Mouse (Mus musculus) liver, embryonic 13.5 days (tissue): Measurements from ENCODE around the gene Aspdh. TPM values are rescaled to one million over a fixed set of nuclear protein-coding genes. Genes with fewer than 3 reads are reported as not detected.

ENCODE experiments used
- ATAC-seq: fragments of 200-750 bp; cut with Nextera tagmentation; 2 replicates; pipeline ENCODE4 v1.8.0; 2017; ENCODE audit warnings: low read depth, mild to moderate bottlenecking, moderate number of reproducible peaks, moderate library complexity
- DNase-seq: peaks from one replicate; pipeline ENCODE4 v3.0.0; 2022
- H3K27ac ChIP-seq: fragments of 300-500 bp; sonication (generic); 2 replicates; pipeline ENCODE4 v1.5.1; 2015; ENCODE audit warnings: moderate library complexity, mild to moderate bottlenecking, inconsistent platforms
- H3K27me3 ChIP-seq: fragments of 300-500 bp; sonication (generic); 2 replicates; pipeline ENCODE4 v1.6.1; 2015; ENCODE audit warnings: mild to moderate bottlenecking, inconsistent platforms
- H3K36me3 ChIP-seq: fragments of 300-500 bp; sonication (generic); 2 replicates; pipeline ENCODE4 v1.6.1; 2015; ENCODE audit warnings: mild to moderate bottlenecking, inconsistent platforms
- H3K4me1 ChIP-seq: fragments of 300-500 bp; sonication (generic); replicated peaks from 2 replicates; pipeline ENCODE4 v1.6.1; 2015; ENCODE audit warnings: inconsistent platforms
- H3K4me2 ChIP-seq: fragments of 300-500 bp; sonication (generic); 2 replicates; pipeline ENCODE4 v1.6.1; 2015; ENCODE audit warnings: inconsistent platforms, mild to moderate bottlenecking, moderate library complexity
- H3K4me3 ChIP-seq: fragments of 300-500 bp; sonication (generic); replicated peaks from 2 replicates; pipeline ENCODE4 v1.5.1; 2015; ENCODE audit warnings: mild to moderate bottlenecking, inconsistent platforms
- H3K9ac ChIP-seq: fragments of 300-500 bp; sonication (generic); 2 replicates; pipeline ENCODE4 v1.6.1; 2015; ENCODE audit warnings: mild to moderate bottlenecking, inconsistent platforms
- H3K9me3 ChIP-seq: fragments of 300-500 bp; sonication (generic); replicated peaks from 2 replicates; pipeline ENCODE4 v1.6.1; 2016; ENCODE audit warnings: inconsistent platforms
- WGBS: fragments of 180-500 bp; shearing (Covaris S2); methylation state at CpG from one replicate; pipeline ENCODE4 v1.1.7; 2015; ENCODE audit not compliant: insufficient replicate concordance; 5-methylcytosine and 5-hydroxymethylcytosine counted together
- microRNA-seq: library from miRNA; unstranded; fragments of <30 nt; microRNA quantifications from one replicate; pipeline ENCODE4, GENCODE M21; 2016
- polyA plus RNA-seq: library from polyadenylated mRNA; unstranded; fragments of >200 nt; fragmentation: Nextera tagmentation; extraction: Ambion mirVana; gene quantifications from 2 replicates; pipeline ENCODE4 v1.2.1, GENCODE M21; 2015

The Aspdh gene
- polyA plus RNA-seq, 1 experiment from 2014 or later = 6.0 TPM

- peak overlapping the region; percentile 96 for H3K27ac ChIP-seq
- WGBS = 83% methylated on average over 7 of the region's 7 CpGs
- H3K27me3 ChIP-seq = peaks cover 15% of the 10 kb centered on the region
- peak overlapping the region; percentile 95 for H3K4me2 ChIP-seq
- no peak for ATAC-seq
- H3K4me3 ChIP-seq = peak overlapping the region; percentile 78
- no peak for DNase-seq
- peak overlapping the region; percentile 86 for H3K9ac ChIP-seq
- no peaks in the 10 kb centered on the region for H3K9me3 ChIP-seq
- H3K36me3 ChIP-seq = peaks cover 45% of the 10 kb centered on the region
- peaks cover 44% of the 10 kb centered on the region for H3K4me1 ChIP-seq
These were observed 29.9 kb downstream of the Aspdh start for GRCm38 (mm10) chr7:44495086-44495485.

GRCm38 (mm10) chr7:44495992-44496770 is 31.0 kb downstream of the Aspdh start, which contains the start of the genes Emc10 and Fam71e1:
Gene Emc10, minus strand, starts transcription at chr7:44496529.
Gene Fam71e1, plus strand, starts transcription at chr7:44496581.
- Histone ChIP-seq H3K4me2 (peak within 1 kb of the TSS; percentile 95), H3K4me1 (peaks cover 45% of the 10 kb centered on the region), H3K27me3 (peaks cover 22% of the 10 kb centered on the region), H3K27ac (peak within 1 kb of the TSS; percentile 96), H3K9me3 (no peaks in the 10 kb centered on the region), H3K9ac (peak within 1 kb of the TSS; percentile 86), H3K4me3 (peak within 1 kb of the TSS; percentile 78), H3K36me3 (peaks cover 34% of the 10 kb centered on the region)
- under 1% methylated on average over 58 of the region's 58 CpGs for WGBS
- peak; percentile 98 for DNase-seq
- ATAC-seq = peak; percentile 93

- Histone ChIP-seq H3K4me1 (peaks cover 49% of the 10 kb centered on the region), H3K4me2 (peak overlapping the region; percentile 95), H3K36me3 (peaks cover 29% of the 10 kb centered on the region), H3K9ac (peak overlapping the region; percentile 80), H3K4me3 (peak overlapping the region; percentile 78), H3K9me3 (no peaks in the 10 kb centered on the region), H3K27ac (peak overlapping the region; percentile 96), H3K27me3 (peaks cover 22% of the 10 kb centered on the region)
- peak; percentile 66 for ATAC-seq
- DNase-seq = no peak
- under 1% methylated on average over 26 of the region's 26 CpGs for WGBS
These were observed 31.5 kb downstream of the Aspdh start for GRCm38 (mm10) chr7:44496771-44497109.

- H3K4me3 ChIP-seq = peak overlapping the region; percentile 78
- no peak for ATAC-seq
These were observed 32.3 kb downstream of the Aspdh start for GRCm38 (mm10) chr7:44497361-44498055.

GRCm38 (mm10) chr7:44498922-44499321 is 33.7 kb downstream of the Aspdh start:
- Histone ChIP-seq H3K4me3 (no peak overlapping the region), H3K36me3 (peaks cover 8% of the 10 kb centered on the region), H3K4me1 (peaks cover 43% of the 10 kb centered on the region), H3K27ac (no peak overlapping the region), H3K9ac (no peak overlapping the region), H3K27me3 (peaks cover 29% of the 10 kb centered on the region), H3K4me2 (no peak overlapping the region), H3K9me3 (no peaks in the 10 kb centered on the region)
- no peak for ATAC-seq
- DNase-seq = no peak
- WGBS = 32% methylated on average over 1 of the region's 1 CpGs

More at GRCm38 (mm10) chr7:44497361-44498055, 32.3 kb downstream of the Aspdh start:
- WGBS = 74% methylated on average over 10 of the region's 10 CpGs
- no peak for DNase-seq
- peaks cover 49% of the 10 kb centered on the region for H3K4me1 ChIP-seq
- H3K27ac ChIP-seq = peak overlapping the region; percentile 96
- H3K4me2 ChIP-seq = peak overlapping the region; percentile 95
- H3K9me3 ChIP-seq = no peaks in the 10 kb centered on the region
- peak overlapping the region; percentile 80 for H3K9ac ChIP-seq
- peaks cover 24% of the 10 kb centered on the region for H3K27me3 ChIP-seq
- peaks cover 21% of the 10 kb centered on the region for H3K36me3 ChIP-seq

- Histone ChIP-seq H3K9me3 (0 out of 2 replicates have a peak, but pooled peaks cover 5% of the 10 kb centered on the region), H3K9ac (no peak overlapping the region), H3K4me1 (peaks cover 34% of the 10 kb centered on the region), H3K4me3 (no peak overlapping the region), H3K27ac (no peak overlapping the region), H3K36me3 (no peaks in the 10 kb centered on the region), H3K27me3 (peaks cover 29% of the 10 kb centered on the region), H3K4me2 (no peak overlapping the region)
- ATAC-seq (no peak), DNase-seq (no peak)
- 49% methylated on average over 20 of the region's 20 CpGs for WGBS
These were observed 34.9 kb downstream of the Aspdh start for GRCm38 (mm10) chr7:44500046-44500445.

GRCm38 (mm10) chr7:44501563-44502115 is 36.4 kb downstream of the Aspdh start:
- H3K27me3 ChIP-seq = peaks cover 29% of the 10 kb centered on the region

GRCm38 (mm10) chr7:44507491-44507890 is 42.3 kb downstream of the Aspdh start:
- DNase-seq (no peak), ATAC-seq (0 out of 2 replicates have a peak, but pooled peaks have one; percentile 20)
- H3K27ac ChIP-seq = no peak overlapping the region

More at GRCm38 (mm10) chr7:44501563-44502115, 36.4 kb downstream of the Aspdh start:
- WGBS = 23% methylated on average over 5 of the region's 5 CpGs
- H3K4me3 ChIP-seq = no peak overlapping the region
- no peaks in the 10 kb centered on the region for H3K36me3 ChIP-seq
- H3K4me1 ChIP-seq = peaks cover 25% of the 10 kb centered on the region
- H3K4me2 ChIP-seq = no peak overlapping the region
- no peak overlapping the region for H3K27ac ChIP-seq
- DNase-seq = peak; percentile 55
- H3K9me3 ChIP-seq = 0 out of 2 replicates have a peak, but pooled peaks cover 5% of the 10 kb centered on the region
- no peak for ATAC-seq
- no peak overlapping the region for H3K9ac ChIP-seq

More at GRCm38 (mm10) chr7:44507491-44507890, 42.3 kb downstream of the Aspdh start:
- 0 out of 2 replicates have a peak, but pooled peaks cover 5% of the 10 kb centered on the region for H3K4me1 ChIP-seq
- 0 out of 2 replicates have a peak, but pooled peaks cover 5% of the 10 kb centered on the region for H3K9me3 ChIP-seq
- H3K4me3 ChIP-seq = no peak overlapping the region
- H3K36me3 ChIP-seq = no peaks in the 10 kb centered on the region
- H3K27me3 ChIP-seq = peaks cover 20% of the 10 kb centered on the region
- no peak overlapping the region for H3K4me2 ChIP-seq
- H3K9ac ChIP-seq = no peak overlapping the region

Small RNA genes lying within 50 kb of the gene (microRNA-seq; reads per million reads assigned to microRNA genes)
- 1.5 reads per million for gene Mir7052

Other genes with a start within 250 kb of the Aspdh start
- gene Klk1b5, start 249.4 kb upstream of the Aspdh start, polyA plus RNA-seq = not detected in 2 replicates
- gene Klk1, start 240.0 kb upstream of the Aspdh start, polyA plus RNA-seq = not detected in 2 replicates
- not detected in 2 replicates for gene Gm36864, start 229.2 kb upstream of the Aspdh start, polyA plus RNA-seq
- gene 1700028J19Rik, start 218.7 kb upstream of the Aspdh start, polyA plus RNA-seq = 1.3 and 1.6 TPM in 2 replicates
- gene 2410002F23Rik, start 218.7 kb upstream of the Aspdh start, polyA plus RNA-seq = 40.3 and 47.0 TPM in 2 replicates
- gene Acp4, start 208.0 kb upstream of the Aspdh start, polyA plus RNA-seq = not detected in 2 replicates
- gene Gm15517, start 203.9 kb upstream of the Aspdh start, polyA plus RNA-seq = not detected in 2 replicates
- 0.46 and 0.76 TPM in 2 replicates for gene Clec11a, start 158.5 kb upstream of the Aspdh start, polyA plus RNA-seq
- 0.06 TPM in 2 replicates for gene Shank1, start 155.1 kb upstream of the Aspdh start, polyA plus RNA-seq
- gene Syt3, start 81.3 kb upstream of the Aspdh start, polyA plus RNA-seq = 0.03 and 0.09 TPM in 2 replicates
- gene 1700008O03Rik, start 79.6 kb upstream of the Aspdh start, polyA plus RNA-seq = 0.18 TPM in 1 of 2 replicates, not detected in the other
- not detected in 2 replicates for gene Lrrc4b, start 36.4 kb upstream of the Aspdh start, polyA plus RNA-seq
- gene Josd2, start 2.6 kb downstream of the Aspdh start, polyA plus RNA-seq = 170 and 176 TPM in 2 replicates
- gene Emc10, start 31.1 kb downstream of the Aspdh start, polyA plus RNA-seq = 43.3 and 46.0 TPM in 2 replicates
- gene Fam71e1, start 31.2 kb downstream of the Aspdh start, polyA plus RNA-seq = 1.3 and 1.5 TPM in 2 replicates
- not detected in 2 replicates for gene Mybpc2, start 59.3 kb downstream of the Aspdh start, polyA plus RNA-seq
- 0.08 and 0.14 TPM in 2 replicates for gene Spib, start 66.7 kb downstream of the Aspdh start, polyA plus RNA-seq
- 68.3 and 68.4 TPM in 2 replicates for gene Pold1, start 83.5 kb downstream of the Aspdh start, polyA plus RNA-seq
- 40.7 and 47.1 TPM in 2 replicates for gene Nr1h2, start 88.6 kb downstream of the Aspdh start, polyA plus RNA-seq
- 4.5 and 5.1 TPM in 2 replicates for gene Napsa, start 107.0 kb downstream of the Aspdh start, polyA plus RNA-seq
- gene Kcnc3, start 125.3 kb downstream of the Aspdh start, polyA plus RNA-seq = 0.05 and 0.06 TPM in 2 replicates
- 0.12 and 0.31 TPM in 2 replicates for gene Myh14, start 205.5 kb downstream of the Aspdh start, polyA plus RNA-seq
- not detected in 2 replicates for gene Izumo2, start 243.4 kb downstream of the Aspdh start, polyA plus RNA-seq